Mouse (Mus musculus): ENCODE data around the gene Rp9. TPM values are rescaled to one million over a fixed set of nuclear protein-coding genes. Genes with fewer than 3 reads are reported as not detected.

The Rp9 gene
- polyA plus RNA-seq, 1 experiment from 2014 or later, result 25.3 TPM

- Histone ChIP-seq H3K36me3 (ENCODE audit: control insufficient read depth, insufficient read depth) (peaks cover 41% of the 10 kb centered on the region), H3K9ac (ENCODE audit: low read depth, low read length) (no peak overlapping the region), H3K9me3 (replicated peaks; ENCODE audit: control insufficient read depth, low read length) (no peaks in the 10 kb centered on the region), H3K4me2 (ENCODE audit: low read depth, low read length) (no peak overlapping the region), H3K27me3 (ENCODE audit: control insufficient read depth, insufficient read depth, low read depth, low read length) (no peaks in the 10 kb centered on the region), H3K4me3 (ENCODE audit: low read depth, low read length) (no peak overlapping the region), H3K4me1 (ENCODE audit: control insufficient read depth, low read depth, low read length) (peaks cover 11% of the 10 kb centered on the region), H3K27ac (ENCODE audit: low read length) (no peak overlapping the region)
- 64% methylated on average over 10 of the region's 10 CpGs for whole genome bisulfite sequencing (ENCODE audit: insufficient replicate concordance)
- ATAC-seq (ENCODE audit: low read depth), result no peak
These were observed 16.8 kb downstream of the Rp9 start for GRCm38 (mm10) chr9:22452697-22453096.

- H3K27me3 ChIP-seq (ENCODE audit: control insufficient read depth, insufficient read depth, low read depth, low read length), result no peaks in the 10 kb centered on the region
- WGBS (ENCODE audit: insufficient replicate concordance), result 80% methylated on average over 6 of the region's 6 CpGs
- peaks cover 14% of the 10 kb centered on the region for H3K4me1 ChIP-seq (ENCODE audit: control insufficient read depth, low read depth, low read length)
- H3K4me2 ChIP-seq (ENCODE audit: low read depth, low read length), result no peak overlapping the region
- H3K27ac ChIP-seq (ENCODE audit: low read length), result no peak overlapping the region
- H3K9ac ChIP-seq (ENCODE audit: low read depth, low read length), result no peak overlapping the region
- H3K36me3 ChIP-seq (ENCODE audit: control insufficient read depth, insufficient read depth), result peaks cover 22% of the 10 kb centered on the region
- no peaks in the 10 kb centered on the region for H3K9me3 ChIP-seq (replicated peaks; ENCODE audit: control insufficient read depth, low read length)
- no peak for ATAC-seq (ENCODE audit: low read depth)
- no peak overlapping the region for H3K4me3 ChIP-seq (ENCODE audit: low read depth, low read length)
These were observed 20.3 kb downstream of the Rp9 start for GRCm38 (mm10) chr9:22449209-22449608.

- no peaks in the 10 kb centered on the region for H3K9me3 ChIP-seq (replicated peaks; ENCODE audit: control insufficient read depth, low read length)
- 84% methylated on average over 13 of the region's 13 CpGs for WGBS (ENCODE audit: insufficient replicate concordance)
- no peak overlapping the region for H3K4me2 ChIP-seq (ENCODE audit: low read depth, low read length)
- H3K9ac ChIP-seq (ENCODE audit: low read depth, low read length), result no peak overlapping the region
- H3K27me3 ChIP-seq (ENCODE audit: control insufficient read depth, insufficient read depth, low read depth, low read length), result no peaks in the 10 kb centered on the region
- no peak overlapping the region for H3K27ac ChIP-seq (ENCODE audit: low read length)
- no peak for ATAC-seq (ENCODE audit: low read depth)
- peaks cover 22% of the 10 kb centered on the region for H3K36me3 ChIP-seq (ENCODE audit: control insufficient read depth, insufficient read depth)
- no peak overlapping the region for H3K4me3 ChIP-seq (ENCODE audit: low read depth, low read length)
- H3K4me1 ChIP-seq (ENCODE audit: control insufficient read depth, low read depth, low read length), result peaks cover 10% of the 10 kb centered on the region
These were observed 21.1 kb downstream of the Rp9 start for GRCm38 (mm10) chr9:22448420-22448819.

- peaks cover 20% of the 10 kb centered on the region for H3K36me3 ChIP-seq (ENCODE audit: control insufficient read depth, insufficient read depth)
- ATAC-seq (ENCODE audit: low read depth), result peak; percentile 59; the same call in 1 of the 2 replicates
- H3K4me3 ChIP-seq (ENCODE audit: low read depth, low read length), result no peak overlapping the region
- peaks cover 3% of the 10 kb centered on the region for H3K4me1 ChIP-seq (ENCODE audit: control insufficient read depth, low read depth, low read length)
- H3K4me2 ChIP-seq (ENCODE audit: low read depth, low read length), result no peak overlapping the region
- no peak overlapping the region for H3K9ac ChIP-seq (ENCODE audit: low read depth, low read length)
- H3K27me3 ChIP-seq (ENCODE audit: control insufficient read depth, insufficient read depth, low read depth, low read length), result no peaks in the 10 kb centered on the region
- WGBS (ENCODE audit: insufficient replicate concordance), result 50% methylated on average over 5 of the region's 5 CpGs
- no peak overlapping the region for H3K27ac ChIP-seq (ENCODE audit: low read length)
- no peaks in the 10 kb centered on the region for H3K9me3 ChIP-seq (replicated peaks; ENCODE audit: control insufficient read depth, low read length)
These were observed 22.3 kb downstream of the Rp9 start for GRCm38 (mm10) chr9:22447213-22447612.

- Histone ChIP-seq H3K27me3 (ENCODE audit: control insufficient read depth, insufficient read depth, low read depth, low read length) (no peaks in the 10 kb centered on the region), H3K36me3 (ENCODE audit: control insufficient read depth, insufficient read depth) (peaks cover 15% of the 10 kb centered on the region), H3K4me1 (ENCODE audit: control insufficient read depth, low read depth, low read length) (peaks cover 3% of the 10 kb centered on the region), H3K9me3 (replicated peaks; ENCODE audit: control insufficient read depth, low read length) (no peaks in the 10 kb centered on the region), H3K27ac (ENCODE audit: low read length) (no peak overlapping the region), H3K4me3 (ENCODE audit: low read depth, low read length) (no peak overlapping the region), H3K9ac (ENCODE audit: low read depth, low read length) (no peak overlapping the region), H3K4me2 (ENCODE audit: low read depth, low read length) (no peak overlapping the region)
- WGBS (ENCODE audit: insufficient replicate concordance), result 74% methylated on average over 1 of the region's 1 CpGs
- ATAC-seq (ENCODE audit: low read depth), result no peak
These were observed 24.4 kb downstream of the Rp9 start for GRCm38 (mm10) chr9:22445123-22445522.

GRCm38 (mm10) chr9:22443157-22443556 is 26.4 kb downstream of the Rp9 start:
- H3K36me3 ChIP-seq (ENCODE audit: control insufficient read depth, insufficient read depth), result peaks cover 4% of the 10 kb centered on the region; the same call in 1 of the 2 replicates
- no peaks in the 10 kb centered on the region for H3K9me3 ChIP-seq (replicated peaks; ENCODE audit: control insufficient read depth, low read length)
- H3K27me3 ChIP-seq (ENCODE audit: control insufficient read depth, insufficient read depth, low read depth, low read length), result no peaks in the 10 kb centered on the region
- WGBS (ENCODE audit: insufficient replicate concordance), result 78% methylated on average over 10 of the region's 10 CpGs
- peaks cover 3% of the 10 kb centered on the region for H3K4me1 ChIP-seq (ENCODE audit: control insufficient read depth, low read depth, low read length)
- no peak for ATAC-seq (ENCODE audit: low read depth)
- no peak overlapping the region for H3K9ac ChIP-seq (ENCODE audit: low read depth, low read length)
- 0 out of 2 replicates have a peak overlapping the region, but pooled peaks have one; percentile 25 for H3K27ac ChIP-seq (ENCODE audit: low read length)
- H3K4me2 ChIP-seq (ENCODE audit: low read depth, low read length), result no peak overlapping the region
- H3K4me3 ChIP-seq (ENCODE audit: low read depth, low read length), result no peak overlapping the region

GRCm38 (mm10) chr9:22438826-22439225 is 30.7 kb downstream of the Rp9 start:
- H3K36me3 ChIP-seq (ENCODE audit: control insufficient read depth, insufficient read depth), result no peaks in the 10 kb centered on the region
- H3K4me2 ChIP-seq (ENCODE audit: low read depth, low read length), result no peak overlapping the region
- no peak overlapping the region for H3K9ac ChIP-seq (ENCODE audit: low read depth, low read length)
- 56% methylated on average over 1 of the region's 1 CpGs for WGBS (ENCODE audit: insufficient replicate concordance)
- no peaks in the 10 kb centered on the region for H3K9me3 ChIP-seq (replicated peaks; ENCODE audit: control insufficient read depth, low read length)
- no peak overlapping the region for H3K27ac ChIP-seq (ENCODE audit: low read length)
- no peak for ATAC-seq (ENCODE audit: low read depth)
- no peak overlapping the region for H3K4me3 ChIP-seq (ENCODE audit: low read depth, low read length)
- H3K27me3 ChIP-seq (ENCODE audit: control insufficient read depth, insufficient read depth, low read depth, low read length), result no peaks in the 10 kb centered on the region
- H3K4me1 ChIP-seq (ENCODE audit: control insufficient read depth, low read depth, low read length), result no peaks in the 10 kb centered on the region

GRCm38 (mm10) chr9:22434101-22434500 is 35.4 kb downstream of the Rp9 start:
- no peak for ATAC-seq (ENCODE audit: low read depth)
- H3K4me2 ChIP-seq (ENCODE audit: low read depth, low read length), result no peak overlapping the region
- peaks cover 8% of the 10 kb centered on the region for H3K4me1 ChIP-seq (ENCODE audit: control insufficient read depth, low read depth, low read length)
- no peak overlapping the region for H3K27ac ChIP-seq (ENCODE audit: low read length)
- no peak overlapping the region for H3K4me3 ChIP-seq (ENCODE audit: low read depth, low read length)
- no peaks in the 10 kb centered on the region for H3K27me3 ChIP-seq (ENCODE audit: control insufficient read depth, insufficient read depth, low read depth, low read length)
- H3K9ac ChIP-seq (ENCODE audit: low read depth, low read length), result no peak overlapping the region
- no peaks in the 10 kb centered on the region for H3K9me3 ChIP-seq (replicated peaks; ENCODE audit: control insufficient read depth, low read length)
- 84% methylated on average over 2 of the region's 2 CpGs for WGBS (ENCODE audit: insufficient replicate concordance)
- H3K36me3 ChIP-seq (ENCODE audit: control insufficient read depth, insufficient read depth), result no peaks in the 10 kb centered on the region

- Histone ChIP-seq H3K4me2 (ENCODE audit: low read depth, low read length) (no peak overlapping the region), H3K4me3 (ENCODE audit: low read depth, low read length) (no peak overlapping the region), H3K36me3 (ENCODE audit: control insufficient read depth, insufficient read depth) (no peaks in the 10 kb centered on the region), H3K9me3 (replicated peaks; ENCODE audit: control insufficient read depth, low read length) (no peaks in the 10 kb centered on the region), H3K27me3 (ENCODE audit: control insufficient read depth, insufficient read depth, low read depth, low read length) (no peaks in the 10 kb centered on the region), H3K9ac (ENCODE audit: low read depth, low read length) (no peak overlapping the region), H3K27ac (ENCODE audit: low read length) (no peak overlapping the region), H3K4me1 (ENCODE audit: control insufficient read depth, low read depth, low read length) (peaks cover 11% of the 10 kb centered on the region)
- 67% methylated on average over 2 of the region's 2 CpGs for WGBS (ENCODE audit: insufficient replicate concordance)
- ATAC-seq (ENCODE audit: low read depth), result no peak
These were observed 36.3 kb downstream of the Rp9 start for GRCm38 (mm10) chr9:22433221-22433620.

Measured in liver, embryonic 16.5 days (tissue).